Mouse (Mus musculus) cortical plate, adult 2 months (tissue): Measurements from ENCODE around the gene Zfand6. TPM values are rescaled to one million over a fixed set of nuclear protein-coding genes. Genes with fewer than 3 reads are reported as not detected.

Experiments used
- H3K27ac ChIP-seq: fragments of 200-500 bp; 2 replicates; pipeline ENCODE4 v1.5.1; 2012; ENCODE audit warnings: low read length, control low read depth, inconsistent platforms; ENCODE audit not compliant: insufficient read depth
- H3K4me1 ChIP-seq: fragments of 200-500 bp; 2 replicates; pipeline ENCODE4 v1.6.1; 2011; ENCODE audit warnings: low read length; ENCODE audit not compliant: control insufficient read depth, insufficient read depth
- H3K4me3 ChIP-seq: fragments of 200-500 bp; 2 replicates; pipeline ENCODE4 v1.5.1; 2011; ENCODE audit warnings: mild to moderate bottlenecking, low read length, control low read depth; ENCODE audit not compliant: insufficient read depth
- CTCF ChIP-seq: fragments of 200-500 bp; IDR thresholded peaks from 2 replicates; pipeline ENCODE4 v1.5.1; 2011; ENCODE audit warnings: mild to moderate bottlenecking, control low read depth, low read length; ENCODE audit not compliant: insufficient read depth; ENCODE audit errors: extremely low read depth
- POLR2A ChIP-seq: fragments of 200-500 bp; IDR thresholded peaks from 2 replicates; pipeline ENCODE4 v1.6.1; 2011; ENCODE audit warnings: mild to moderate bottlenecking, low read length, control low read depth; ENCODE audit not compliant: insufficient read depth; ENCODE audit errors: extremely low read depth
- polyA plus RNA-seq: library from polyadenylated mRNA; depleted of rRNA; stranded (reverse); fragments of >200 nt; gene quantifications from 2 replicates; pipeline ENCODE4 v1.2.3, GENCODE M21; 2012

Gene Zfand6
- polyA plus RNA-seq, 1 experiment: 74.7 TPM

- no peak for TF ChIP-seq CTCF
- no peak for TF ChIP-seq POLR2A
- Histone ChIP-seq H3K4me1 (peaks cover 2% of the 10 kb centered on the region; the same call in 1 of the 2 replicates), H3K4me3 (no peak overlapping the region; the same call in 1 of the 2 replicates), H3K27ac (no peak overlapping the region)
Measured at GRCm38 (mm10) chr7:84604501-84604900, 85.3 kb downstream of the Zfand6 start.

DNA sequence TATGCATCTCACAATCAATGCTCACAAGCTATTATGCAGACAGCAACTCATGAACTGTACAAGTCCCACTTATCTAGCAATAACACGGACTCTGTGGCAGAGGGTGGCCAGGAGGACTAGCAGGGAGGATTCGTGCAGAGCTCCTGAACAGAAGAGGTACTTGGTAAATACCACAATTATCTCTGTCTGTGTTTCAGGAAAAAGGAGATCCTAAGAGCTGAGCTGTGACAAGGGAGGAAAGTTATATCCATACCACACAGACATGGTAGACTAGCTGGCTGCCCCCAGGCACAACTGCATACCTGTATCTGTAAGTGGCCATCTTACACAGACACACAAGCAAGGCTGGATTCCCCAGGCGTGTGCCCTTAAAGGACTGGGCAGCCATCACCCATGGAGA lies 88.4 kb downstream of the Zfand6 start:
- no peak overlapping the region for H3K27ac ChIP-seq
- no peak for TF ChIP-seq POLR2A
- TF ChIP-seq CTCF: no peak
- no peak overlapping the region for H3K4me3 ChIP-seq

GRCm38 (mm10) chr7:84600631-84601030 lies 89.1 kb downstream of the Zfand6 start:
- Histone ChIP-seq H3K27ac (no peak overlapping the region), H3K4me1 (peaks cover 2% of the 10 kb centered on the region; the same call in 1 of the 2 replicates), H3K4me3 (no peak overlapping the region)
- TF ChIP-seq POLR2A (no peak), CTCF (no peak)

More for the DNA sequence above, 88.4 kb downstream of the Zfand6 start:
- H3K4me1 ChIP-seq: peaks cover 2% of the 10 kb centered on the region; the same call in 1 of the 2 replicates

DNA sequence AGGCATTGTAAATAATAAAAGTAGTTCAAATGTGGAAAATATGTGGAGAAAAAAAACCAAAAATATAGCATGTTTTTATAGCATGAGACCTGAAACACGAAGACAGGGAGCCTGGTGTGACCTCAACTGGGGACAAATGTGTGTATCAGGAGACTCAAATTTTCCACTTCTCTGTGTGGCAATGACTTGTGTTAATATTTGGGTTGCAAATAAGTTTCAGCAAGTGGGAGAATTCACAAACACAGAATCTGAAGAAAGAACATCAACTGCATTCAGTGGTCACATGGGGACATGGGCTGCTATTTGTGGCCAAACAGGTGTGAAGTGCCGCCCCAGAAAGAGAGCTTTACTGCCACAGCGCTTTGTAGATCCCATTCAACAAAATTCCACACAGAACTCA lies 93.1 kb downstream of the Zfand6 start:
- Histone ChIP-seq H3K4me3 (no peak overlapping the region), H3K27ac (no peak overlapping the region), H3K4me1 (no peaks in the 10 kb centered on the region)
- no peak for TF ChIP-seq CTCF
- no peak for TF ChIP-seq POLR2A

GRCm38 (mm10) chr7:84596002-84596401 lies 93.8 kb downstream of the Zfand6 start:
- H3K4me3 ChIP-seq: no peak overlapping the region
- no peaks in the 10 kb centered on the region for H3K4me1 ChIP-seq
- no peak for TF ChIP-seq POLR2A
- TF ChIP-seq CTCF: no peak
- H3K27ac ChIP-seq: no peak overlapping the region

DNA sequence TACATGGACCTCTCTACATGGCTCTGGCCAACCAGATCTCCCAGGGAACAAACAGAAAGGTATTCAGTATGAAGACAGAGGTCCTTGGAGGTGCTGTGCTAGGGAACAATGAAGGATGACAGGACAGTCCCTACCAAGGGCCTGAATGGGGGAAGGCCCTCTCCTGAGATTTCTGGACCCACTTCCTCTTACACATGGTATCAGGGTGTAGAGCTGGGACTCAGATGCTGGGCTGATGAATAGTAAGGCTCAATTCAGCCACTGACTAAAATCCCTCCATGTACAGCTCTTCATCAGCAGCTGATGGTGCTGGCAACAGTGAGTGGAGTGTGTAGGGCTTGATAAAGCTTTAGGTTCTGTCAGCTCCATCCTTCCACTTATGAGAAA lies 94.8 kb downstream of the Zfand6 start:
- TF ChIP-seq CTCF (no peak), POLR2A (no peak)
- Histone ChIP-seq H3K4me3 (no peak overlapping the region), H3K27ac (no peak overlapping the region), H3K4me1 (no peaks in the 10 kb centered on the region)

DNA sequence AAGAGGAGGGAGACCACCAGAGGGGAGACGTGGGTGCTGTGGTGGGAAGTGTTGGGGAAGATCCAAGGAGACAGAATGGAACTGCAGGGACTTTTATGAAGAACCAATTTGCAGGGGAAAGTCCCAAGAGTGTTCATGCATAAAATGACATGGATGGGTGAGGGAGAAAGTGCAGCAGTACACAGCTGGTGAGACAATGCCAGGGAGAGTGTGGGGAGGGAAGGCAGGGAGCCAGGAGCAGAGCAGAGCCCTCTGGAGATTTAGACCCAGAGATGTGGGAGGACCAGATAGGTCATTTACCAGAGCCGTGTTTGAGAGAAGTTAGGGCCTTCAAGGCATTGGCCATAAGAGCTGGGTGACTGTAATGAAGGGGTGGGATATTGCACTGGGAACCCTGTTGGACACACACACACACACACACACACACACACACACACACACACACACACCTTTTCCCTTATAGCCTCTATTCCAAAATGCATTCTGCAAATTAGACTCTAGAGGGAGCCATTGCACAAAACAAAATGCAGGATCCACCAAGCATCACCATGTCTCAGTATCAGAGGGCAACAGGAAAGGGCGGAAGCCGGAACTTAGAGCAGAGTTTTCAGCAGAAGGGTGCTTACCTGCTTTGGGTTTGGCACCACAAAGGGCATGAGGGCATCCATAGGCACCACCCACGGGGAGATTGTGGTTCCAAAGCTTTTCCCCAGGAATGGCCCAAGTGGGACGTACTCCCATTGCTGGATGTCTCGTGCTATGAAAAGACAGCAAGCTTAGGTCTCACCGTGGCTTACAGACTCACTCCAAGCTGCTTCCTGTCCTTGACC lies 95.5 kb downstream of the Zfand6 start:
- Histone ChIP-seq H3K4me1 (no peaks in the 10 kb centered on the region), H3K27ac (no peak overlapping the region), H3K4me3 (no peak overlapping the region)
- no peak for TF ChIP-seq POLR2A
- TF ChIP-seq CTCF: peak; percentile 54

DNA sequence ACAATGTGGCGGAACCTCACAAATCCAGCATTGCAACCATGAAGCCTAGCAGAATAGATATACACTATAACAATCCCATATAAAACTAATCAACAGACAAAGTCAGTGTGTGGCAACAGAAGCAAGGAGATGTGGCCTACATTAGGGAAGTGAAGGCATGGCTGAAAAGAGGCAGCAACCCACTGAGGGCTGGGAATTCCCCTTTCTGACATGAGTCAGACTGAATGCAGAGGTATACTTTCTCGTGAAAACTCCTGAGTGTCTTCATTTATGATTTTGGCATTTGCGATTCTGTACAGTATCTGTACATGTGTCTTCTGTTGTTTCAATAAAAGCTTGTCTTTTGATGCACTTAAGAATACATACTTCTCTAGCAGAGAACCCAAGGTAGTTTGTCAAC lies 98.4 kb downstream of the Zfand6 start:
- H3K4me3 ChIP-seq: no peak overlapping the region
- no peak overlapping the region for H3K27ac ChIP-seq
- no peak for TF ChIP-seq POLR2A
- no peak for TF ChIP-seq CTCF
- H3K4me1 ChIP-seq: no peaks in the 10 kb centered on the region

DNA sequence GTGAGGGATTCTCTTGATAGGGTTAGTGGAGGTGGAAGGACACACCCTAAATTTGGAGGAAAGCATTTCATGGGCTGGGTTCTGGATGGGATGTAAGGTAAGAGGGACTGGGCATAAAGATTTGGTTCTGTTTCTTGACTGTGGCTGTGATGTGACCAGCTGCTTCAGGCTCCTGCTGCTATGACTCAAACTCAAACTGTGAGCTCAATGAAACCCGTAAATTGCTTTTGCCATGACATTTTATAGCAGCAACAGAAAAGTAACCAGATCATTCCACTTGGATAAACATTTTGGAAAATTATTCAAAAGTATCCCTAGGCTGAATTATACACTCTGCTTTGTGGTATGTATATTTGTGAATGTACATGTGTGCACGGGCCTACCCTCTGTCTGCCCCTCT lies 99.1 kb downstream of the Zfand6 start:
- Histone ChIP-seq H3K27ac (no peak overlapping the region), H3K4me1 (no peaks in the 10 kb centered on the region), H3K4me3 (no peak overlapping the region)
- no peak for TF ChIP-seq POLR2A
- TF ChIP-seq CTCF: no peak
